Mouse (Mus musculus): ENCODE data around the gene Wdtc1.

DNA sequence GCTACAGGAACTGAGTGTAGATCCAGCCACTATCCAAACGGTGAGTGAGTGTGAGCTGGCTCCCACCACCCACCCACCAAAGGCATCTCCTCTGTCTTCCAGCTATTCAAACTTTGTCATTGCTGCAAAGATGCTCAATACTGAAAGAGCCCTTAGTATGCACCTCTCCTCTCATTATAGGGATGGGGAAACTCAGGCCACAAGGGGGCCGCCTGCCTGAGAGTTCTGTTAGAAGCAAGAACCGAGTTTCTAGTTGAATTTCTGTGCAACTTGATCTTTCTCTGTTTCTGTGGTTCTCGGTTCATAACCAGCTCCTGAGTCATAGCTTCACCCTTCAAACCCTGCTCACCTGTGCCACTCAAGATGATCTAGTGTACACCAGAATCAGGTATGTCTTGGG, 101.2 kb downstream of the Wdtc1 start:
- TF ChIP-seq POLR2A (IDR thresholded peaks at IDR 0.05; ENCODE audit: control insufficient read depth, extremely low read depth, insufficient read depth, low read length, poor library complexity) (no peak), CTCF (IDR thresholded peaks at IDR 0.05; ENCODE audit: borderline replicate concordance, control insufficient read depth, extremely low read depth, insufficient read depth, low read length, poor library complexity) (no peak)
